11 mouse cellular contexts compared by ENCODE assay signal in genomic region chr10:7462006-7462405, GRCm38 (mm10). TPM values are rescaled to one million over a fixed set of nuclear protein-coding genes. Genes with fewer than 3 reads are reported as not detected.
A peak's percentile ranks its signal among the peaks of the same experiment; 100 is the strongest.
DNase-seq lines count a peak whose midpoint lies in the region; ATAC-seq and TF ChIP-seq lines count a peak whose summit lies in the region.
"Had no signal": no experiment of that assay in that cellular context is flagged by ENCODE, and none has a peak within 500 bp of the region (broad histone marks: within the 10 kb centered on the region; RNA-seq: fewer than 3 reads in every experiment).

No protein-coding gene starts in this region.

- H3K36me3 ChIP-seq in liver, postnatal 0 days (replicated peaks; ENCODE audit: insufficient read depth, low read length): no peaks in the 10 kb centered on the region
- no peaks in the 10 kb centered on the region for H3K36me3 ChIP-seq in liver, embryonic 11.5 days (ENCODE audit: control insufficient read depth, insufficient read depth, low read length)
- H3K36me3 ChIP-seq in kidney, postnatal 0 days (ENCODE audit: insufficient read depth, low read length): no peaks in the 10 kb centered on the region

- no peak for TF ChIP-seq EP300 in liver, postnatal 0 days (IDR thresholded peaks at IDR 0.05; ENCODE audit: low read depth)

- H3K27me3 ChIP-seq in liver, postnatal 0 days (ENCODE audit: insufficient read depth, low read length): no peaks in the 10 kb centered on the region
- H3K27me3 ChIP-seq in liver, embryonic 11.5 days (replicated peaks; ENCODE audit: control insufficient read depth, insufficient read depth, low read length): no peaks in the 10 kb centered on the region
- H3K27me3 ChIP-seq in kidney, postnatal 0 days (ENCODE audit: insufficient read depth, low read length): no peaks in the 10 kb centered on the region

- no peaks in the 10 kb centered on the region for H3K9me3 ChIP-seq in liver, postnatal 0 days (ENCODE audit: low read length)
- peaks cover 5% of the 10 kb centered on the region for H3K9me3 ChIP-seq in liver, embryonic 11.5 days (ENCODE audit: control insufficient read depth, low read length)
- 0 out of 2 replicates have a peak, but pooled peaks cover 3% of the 10 kb centered on the region for H3K9me3 ChIP-seq in kidney, postnatal 0 days (replicated peaks; ENCODE audit: low read length)

- WGBS in liver, postnatal 0 days (ENCODE audit: insufficient replicate concordance): 56% methylated on average over 3 of the region's 3 CpGs
- 49% methylated on average over 3 of the region's 3 CpGs for WGBS in liver, embryonic 11.5 days
- 35% methylated on average over 3 of the region's 3 CpGs for WGBS in kidney, postnatal 0 days

- peak; percentile 35 for TF ChIP-seq CTCF in liver, postnatal 0 days (IDR thresholded peaks at IDR 0.05; ENCODE audit: low read depth)
- peak; percentile 41; the same call in 1 of the 2 replicates for TF ChIP-seq CTCF in kidney, postnatal 0 days (IDR thresholded peaks at IDR 0.05; ENCODE audit: low read depth)

- H3K27ac ChIP-seq in liver, postnatal 0 days (ENCODE audit: low read depth): no peak overlapping the region
- no peak overlapping the region for H3K27ac ChIP-seq in liver, embryonic 11.5 days (ENCODE audit: low read depth, low read length)
- no peak overlapping the region for H3K27ac ChIP-seq in kidney, postnatal 0 days

- ATAC-seq in CD4-positive, CD25-positive, alpha-beta regulatory T cell, adult 4 months: no peak
- no peak for ATAC-seq in liver, postnatal 0 days
- no peak for ATAC-seq in liver, embryonic 11.5 days (replicated peaks; ENCODE audit: low FRiP score)
- ATAC-seq in kidney, postnatal 0 days (replicated peaks; ENCODE audit: low FRiP score, low read depth): no peak
- no peak for ATAC-seq in inflammation-experienced regulatory T-cells, adult 6 months

- DNase-seq in CD4-positive, CD25-positive, alpha-beta regulatory T cell, adult 2 months (ENCODE audit: low read depth, low spot score): peak; percentile 37
- peak; percentile 18 for DNase-seq in liver, postnatal 0 days
- DNase-seq in liver, embryonic 11.5 days (ENCODE audit: low spot score): no peak
- peak; percentile 66 for DNase-seq in adipocyte (ENCODE audit: low spot score)
- DNase-seq in kidney, postnatal 0 days (ENCODE audit: low spot score): no peak
- no peak for DNase-seq in cerebellum, adult 11 months
- DNase-seq: heart, postnatal 14 days; left cerebral cortex, postnatal 4 days; lung, postnatal 4 days had no signal

- H3K4me3 ChIP-seq in liver, postnatal 0 days (ENCODE audit: low read depth, low read length): no peak overlapping the region
- no peak overlapping the region for H3K4me3 ChIP-seq in liver, embryonic 11.5 days (ENCODE audit: low read depth, low read length)
- no peak overlapping the region for H3K4me3 ChIP-seq in kidney, postnatal 0 days (replicated peaks; ENCODE audit: low read depth, low read length)

- no peaks in the 10 kb centered on the region for H3K4me1 ChIP-seq in liver, postnatal 0 days (ENCODE audit: insufficient read depth)
- H3K4me1 ChIP-seq in liver, embryonic 11.5 days (replicated peaks; ENCODE audit: control insufficient read depth, insufficient read depth, low read length): no peaks in the 10 kb centered on the region
- H3K4me1 ChIP-seq in kidney, postnatal 0 days (replicated peaks; ENCODE audit: insufficient read depth, low read length): no peaks in the 10 kb centered on the region

- H3K9ac ChIP-seq in liver, postnatal 0 days (replicated peaks): no peak overlapping the region
- H3K9ac ChIP-seq in liver, embryonic 11.5 days (ENCODE audit: low read depth, low read length): no peak overlapping the region
- H3K9ac ChIP-seq in kidney, postnatal 0 days (ENCODE audit: low read depth, low read length): no peak overlapping the region

- H3K4me2 ChIP-seq in liver, postnatal 0 days (ENCODE audit: low read depth, low read length): no peak overlapping the region
- H3K4me2 ChIP-seq in liver, embryonic 11.5 days: no peak overlapping the region
- no peak overlapping the region for H3K4me2 ChIP-seq in kidney, postnatal 0 days (ENCODE audit: low read length)

RNA-seq across cellular contexts. Expression of gene Ulbp1, which starts 11.4 kb away (rescaled TPM):
- 10 to 100 TPM in 1 of 2 experiments, 1 to 10 TPM in 1; 8.9 to 11.3 TPM for polyA plus RNA-seq in CD4-positive, CD25-positive, alpha-beta regulatory T cell, adult 4 months (2017; shearing (Covaris generic))
- polyA plus RNA-seq in liver, postnatal 0 days (2015; fragmentation: Nextera tagmentation; extraction: Ambion mirVana): 0.51 and 1.2 TPM in 2 replicates
- polyA plus RNA-seq in liver, embryonic 11.5 days (2014; fragmentation: Nextera tagmentation; extraction: Ambion mirVana): 2.1 and 3.0 TPM in 2 replicates
- polyA plus RNA-seq in kidney, postnatal 0 days (2015; fragmentation: Nextera tagmentation; extraction: Ambion mirVana): 0.79 and 1.5 TPM in 2 replicates
- polyA plus RNA-seq in inflammation-experienced regulatory T-cells, adult 6 months (2017; shearing (Covaris generic)): 10 to 100 TPM in 1 of 3 experiments, 1 to 10 TPM in 2; 7.5 to 22.5 (median 9.2) TPM

Comparison
In these comparisons a context has a peak if more than half of its experiments do, and no peak if none do; other contexts are left out.
1. DNase-seq: peak in CD4-positive, CD25-positive, alpha-beta regulatory T cell, adult 2 months (single experiment), liver, postnatal 0 days (single experiment) and adipocyte (single experiment); none in liver, embryonic 11.5 days (single experiment), kidney, postnatal 0 days (single experiment) and cerebellum, adult 11 months (single experiment).